Mouse (Mus musculus) cerebellum, postnatal 36 days (tissue): ENCODE data around the gene Samd13.
A peak's percentile ranks its signal among the peaks of the same experiment; 100 is the strongest.

Experiments used
- DNase-seq, 2 experiments: peaks; one replicate each; pipeline ENCODE4 v3.0.0; 2021 to 2022; ENCODE audit warnings: mixed read lengths in 2 of 2

The Samd13 gene

GRCm38 (mm10) chr3:146684811-146685675 is at the start of gene Samd13:
TSS of gene Samd13 (minus strand) at chr3:146685592.
- peak; percentile 19 to 28 for DNase-seq

GRCm38 (mm10) chr3:146731499-146731898 is 46.1 kb upstream of the Samd13 start:
- no peak for DNase-seq

DNA sequence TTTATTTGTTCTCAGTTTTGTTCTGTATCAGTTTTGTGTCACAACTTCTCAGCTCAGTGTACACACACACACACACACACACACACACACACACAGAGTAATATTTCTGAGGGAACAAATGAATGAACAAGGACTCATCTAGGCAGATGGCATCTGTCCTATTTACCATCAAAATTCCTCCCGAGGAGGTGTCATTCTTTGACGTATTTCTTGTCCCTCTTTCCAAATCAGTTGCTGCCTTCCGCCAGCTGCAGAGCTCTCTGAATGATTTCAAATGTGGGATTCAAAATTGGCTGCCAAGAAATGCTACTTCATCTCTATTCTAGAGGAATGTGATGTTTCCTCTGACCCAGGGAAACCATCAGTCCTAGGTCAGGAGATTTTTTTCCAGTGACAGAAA is 37.6 kb upstream of the Samd13 start:
- no peak for DNase-seq

DNA sequence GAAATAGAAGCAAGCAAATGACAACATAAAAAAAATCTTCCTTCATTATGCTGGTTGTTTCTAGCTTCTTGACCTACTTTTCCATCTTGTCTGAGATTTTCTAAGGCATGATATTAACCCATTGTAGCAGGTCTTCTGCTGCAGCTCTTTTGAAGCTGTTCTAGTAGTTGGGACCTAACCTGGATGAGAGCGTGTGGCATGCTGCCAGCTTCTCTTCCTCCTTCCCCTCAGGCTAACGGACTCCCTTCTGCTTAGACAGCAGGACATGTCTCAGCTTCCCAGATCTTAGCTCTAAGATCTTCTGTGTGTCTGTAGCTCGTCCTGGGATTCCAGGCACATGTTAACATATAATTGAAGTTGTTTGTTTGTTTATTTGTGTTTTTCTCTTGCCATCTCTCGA is 34.3 kb upstream of the Samd13 start:
- DNase-seq: no peak

- no peak for DNase-seq
Measured at GRCm38 (mm10) chr3:146718251-146718650, 32.9 kb upstream of the Samd13 start.

DNA sequence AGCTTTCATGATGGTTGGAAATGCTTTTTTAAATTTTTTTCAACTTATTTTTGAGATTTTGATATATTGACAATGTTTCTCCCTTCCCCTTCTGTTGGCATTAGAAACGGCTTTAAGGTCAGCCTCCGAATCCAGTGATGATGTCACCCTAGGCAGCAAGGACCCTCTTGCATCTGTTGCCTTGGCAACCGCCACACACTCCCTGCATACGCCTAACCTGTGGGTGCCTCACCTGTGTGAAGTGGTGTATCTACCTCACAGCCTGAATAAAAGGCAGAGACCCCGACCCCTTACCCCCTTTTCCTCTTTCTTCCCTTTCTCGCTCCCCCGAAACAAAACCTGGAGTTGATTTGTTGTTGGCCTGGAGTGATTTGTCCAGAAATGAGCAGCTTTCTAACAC is 26.9 kb upstream of the Samd13 start:
- no peak for DNase-seq

DNA sequence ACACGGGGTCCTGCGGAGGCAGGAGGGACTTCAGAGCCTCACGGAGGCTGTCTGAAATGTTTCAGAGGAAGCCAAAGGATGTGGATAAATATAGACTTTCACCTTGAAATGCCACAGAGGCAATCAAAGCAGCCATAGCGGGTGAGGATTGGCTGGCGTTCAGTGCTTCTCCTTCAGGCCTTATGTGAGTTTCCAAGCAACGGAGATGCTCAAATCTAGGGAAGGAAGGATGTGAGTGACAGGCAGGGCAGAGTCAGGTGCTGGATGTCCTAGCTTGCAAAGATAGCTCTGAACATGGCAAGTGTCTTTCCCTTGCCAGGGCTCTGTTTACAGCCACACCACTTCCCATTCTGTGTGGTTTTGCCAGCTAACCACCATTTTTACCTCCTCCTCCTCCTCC is 26.2 kb upstream of the Samd13 start:
- no peak for DNase-seq

- DNase-seq: no peak
Measured at GRCm38 (mm10) chr3:146711084-146711483, 25.7 kb upstream of the Samd13 start.

DNA sequence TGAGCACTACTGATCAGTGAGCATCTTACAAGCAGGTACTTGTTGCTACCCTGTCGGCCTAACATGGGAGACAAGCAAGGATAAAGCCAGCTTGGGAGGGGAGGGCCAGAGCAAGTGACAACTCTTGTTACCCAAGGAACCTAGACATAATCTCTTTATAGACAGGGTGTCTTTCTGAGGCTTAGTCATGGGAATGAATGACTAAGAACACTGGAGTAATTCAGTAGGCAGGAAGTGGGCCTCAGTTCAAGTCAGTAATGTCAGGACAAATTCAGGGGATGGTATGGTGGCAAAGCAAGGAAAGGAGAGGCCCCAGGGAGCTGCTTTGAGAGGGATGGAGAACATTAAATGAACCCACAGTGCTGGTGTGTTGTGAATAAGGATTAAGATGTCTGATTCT is 23.7 kb upstream of the Samd13 start:
- DNase-seq: no peak

DNA sequence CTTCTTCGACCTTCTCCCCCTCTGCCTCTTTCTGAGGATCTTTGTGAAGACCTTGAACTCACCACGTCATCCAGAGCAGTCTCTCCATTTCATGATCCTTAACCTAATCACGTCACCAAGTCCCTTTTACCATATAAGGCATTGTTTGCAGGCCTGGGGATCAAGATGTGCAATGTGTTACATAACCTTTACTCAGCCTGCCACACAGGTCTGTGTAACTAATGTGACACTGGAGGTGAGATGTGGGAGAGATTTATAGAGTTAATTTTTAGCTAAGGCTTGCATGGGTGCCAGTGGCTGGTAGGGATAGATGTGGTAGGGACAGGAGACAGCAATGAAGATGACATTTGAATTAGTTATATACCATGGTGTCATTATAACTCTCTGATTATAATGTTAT is 23.0 kb upstream of the Samd13 start:
- DNase-seq: no peak

GRCm38 (mm10) chr3:146704099-146704498 is 18.7 kb upstream of the Samd13 start:
- no peak for DNase-seq

- DNase-seq: no peak
Measured at GRCm38 (mm10) chr3:146700051-146700450, 14.7 kb upstream of the Samd13 start.

DNA sequence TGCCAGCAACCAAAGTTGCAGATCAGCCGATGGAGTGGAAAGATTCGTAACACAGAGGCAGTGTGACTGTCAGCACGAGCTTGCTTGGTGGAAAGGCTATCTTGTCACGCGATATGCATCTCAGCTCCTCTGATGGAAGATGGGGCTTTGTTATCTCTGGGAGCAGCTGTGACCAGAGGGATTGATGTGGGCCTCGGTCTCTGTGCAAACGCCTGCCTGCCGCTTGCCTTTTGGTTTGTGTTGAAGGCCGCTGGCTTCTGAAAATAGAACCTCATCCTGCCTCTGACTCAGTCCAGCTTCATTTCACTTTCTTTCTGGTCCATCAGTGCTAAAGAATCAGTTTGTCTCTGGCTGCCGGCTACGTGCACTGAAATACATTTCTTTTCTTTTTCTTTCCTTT is 13.6 kb upstream of the Samd13 start:
- DNase-seq: no peak

GRCm38 (mm10) chr3:146692547-146692946 is 7.2 kb upstream of the Samd13 start:
- DNase-seq: no peak

DNA sequence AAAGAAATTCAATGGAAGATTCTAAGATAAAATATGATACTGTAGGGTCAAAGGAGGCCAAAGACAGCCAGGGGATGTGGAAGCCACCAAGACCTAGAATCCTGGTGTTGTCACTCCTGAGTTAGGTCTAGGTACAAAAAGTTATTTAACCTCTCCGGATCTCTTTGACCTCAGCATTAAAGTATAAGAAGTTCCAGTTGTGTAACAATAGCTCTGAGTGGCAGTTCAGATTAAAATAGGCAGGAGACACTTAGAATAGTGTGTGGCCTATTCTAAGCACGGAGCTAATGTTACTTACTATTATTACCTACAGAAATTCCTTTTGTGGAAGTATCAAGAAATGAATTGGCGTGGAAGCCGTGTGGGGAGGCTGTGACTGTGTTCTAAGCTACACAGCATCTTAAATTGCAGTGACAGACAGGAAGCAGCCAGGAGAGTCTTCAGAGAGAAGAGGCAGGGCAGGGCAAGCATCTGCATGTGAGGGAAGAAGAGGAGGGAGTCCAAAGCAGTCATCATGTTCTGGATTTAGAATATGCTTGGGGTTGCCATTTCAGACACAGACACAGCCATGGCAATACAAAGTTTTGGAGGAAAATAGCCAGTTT is 1.8 kb upstream of the Samd13 start:
- no peak for DNase-seq

GRCm38 (mm10) chr3:146686428-146686827 is 1.0 kb upstream of the Samd13 start:
- no peak for DNase-seq

DNA sequence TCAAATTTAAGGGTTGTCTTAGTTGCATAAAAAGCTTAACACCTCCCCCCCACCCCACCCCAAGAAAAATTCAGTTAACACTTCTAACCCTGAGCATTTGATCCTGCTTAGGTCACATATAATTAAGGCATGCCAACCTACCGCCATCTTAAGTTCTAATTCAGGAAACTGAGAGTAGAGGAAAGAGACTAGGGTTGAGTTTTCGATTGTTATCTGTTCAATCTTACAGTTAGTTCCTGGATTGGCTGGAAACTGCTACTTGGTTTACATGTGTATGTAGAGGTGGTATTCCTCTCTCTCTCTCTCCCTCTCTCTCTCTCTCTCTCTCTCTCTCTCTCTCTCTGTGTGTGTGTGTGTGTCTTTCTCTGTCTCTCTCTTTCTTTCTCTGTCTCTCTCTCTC is 2.3 kb downstream of the Samd13 start:
- no peak for DNase-seq

DNA sequence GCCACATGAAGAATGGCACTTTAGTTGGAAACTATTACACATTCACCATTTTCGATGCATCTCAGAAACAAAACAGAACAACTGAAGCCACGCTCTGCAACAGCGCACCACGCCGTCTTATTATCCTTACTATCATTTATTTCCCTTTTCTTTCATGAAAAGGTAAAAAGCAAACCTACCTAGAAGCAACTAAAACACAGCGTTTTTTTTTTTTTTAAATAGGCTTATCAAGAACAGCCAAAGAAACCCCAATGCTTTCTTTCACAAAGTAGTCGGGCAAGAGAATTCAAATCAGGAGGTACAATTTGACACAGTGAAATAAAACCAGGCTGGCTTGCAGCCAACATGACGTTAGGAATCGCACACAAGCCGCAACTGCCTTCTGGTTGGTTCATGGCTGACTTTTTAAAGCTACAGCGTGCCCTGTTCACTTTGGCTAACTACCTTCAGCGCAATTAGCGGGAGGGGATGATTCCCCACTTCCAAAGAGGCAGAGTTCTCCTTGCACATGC is 3.2 kb downstream of the Samd13 start:
- peak; percentile 36 to 46 for DNase-seq

- no peak for DNase-seq
Measured at GRCm38 (mm10) chr3:146681696-146682095, 3.7 kb downstream of the Samd13 start.

DNA sequence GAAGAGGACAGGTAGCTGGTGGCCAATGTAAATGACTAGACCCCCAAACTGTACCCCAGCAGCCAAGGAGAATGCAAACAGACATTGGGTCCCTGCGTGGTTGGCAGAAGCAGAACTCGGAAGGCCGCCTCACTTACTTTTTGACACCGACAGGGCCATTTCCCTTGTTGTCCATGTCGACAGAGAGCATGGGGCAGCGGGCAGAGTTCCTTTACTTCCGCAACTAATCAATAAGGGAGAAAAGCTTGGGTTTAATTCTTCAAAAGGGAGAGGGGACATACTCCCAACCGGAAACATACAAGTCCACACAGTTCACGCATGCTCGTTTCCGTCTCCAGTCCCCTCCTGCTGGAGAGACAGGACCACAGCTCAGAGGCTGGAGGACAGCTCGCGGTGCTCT is 4.8 kb downstream of the Samd13 start:
- DNase-seq: no peak

DNA sequence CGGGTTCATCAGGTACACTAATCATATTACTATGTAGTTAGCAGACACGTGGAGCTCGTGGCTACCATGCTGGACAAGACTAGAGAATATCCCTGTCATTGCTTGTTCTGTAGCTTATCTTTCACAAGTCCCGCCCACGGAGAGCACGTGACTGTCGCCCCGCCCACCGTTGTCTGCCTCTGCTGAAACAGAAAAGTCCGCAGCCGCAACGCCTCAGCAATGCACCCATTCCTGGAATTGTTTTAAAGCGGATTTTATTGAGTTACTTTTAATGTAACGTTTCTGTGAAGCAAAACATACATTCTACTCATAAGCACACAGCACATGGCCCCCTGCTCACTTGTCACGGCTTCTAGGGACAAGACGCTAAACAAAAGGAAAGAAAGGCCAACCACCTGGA is 5.7 kb downstream of the Samd13 start:
- DNase-seq: no peak

DNA sequence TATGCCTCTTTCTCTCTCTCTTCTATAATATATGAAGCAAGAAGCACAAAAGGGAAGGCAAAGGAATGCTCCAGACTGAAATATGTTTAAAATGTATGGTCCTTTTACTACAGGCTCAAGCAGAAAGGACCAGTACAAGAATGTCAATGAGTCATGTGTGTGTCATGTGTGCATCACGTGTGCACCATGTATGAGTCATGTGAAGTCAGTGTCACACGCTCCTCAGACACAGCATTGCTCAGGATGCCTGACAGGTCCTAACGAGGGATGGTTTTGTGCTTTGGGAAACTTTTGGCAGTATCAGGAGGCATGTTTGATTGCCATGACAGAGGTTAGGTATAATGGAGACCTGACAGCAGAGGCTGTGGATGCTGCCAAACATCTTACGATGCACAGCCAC is 9.2 kb downstream of the Samd13 start:
- no peak for DNase-seq

DNA sequence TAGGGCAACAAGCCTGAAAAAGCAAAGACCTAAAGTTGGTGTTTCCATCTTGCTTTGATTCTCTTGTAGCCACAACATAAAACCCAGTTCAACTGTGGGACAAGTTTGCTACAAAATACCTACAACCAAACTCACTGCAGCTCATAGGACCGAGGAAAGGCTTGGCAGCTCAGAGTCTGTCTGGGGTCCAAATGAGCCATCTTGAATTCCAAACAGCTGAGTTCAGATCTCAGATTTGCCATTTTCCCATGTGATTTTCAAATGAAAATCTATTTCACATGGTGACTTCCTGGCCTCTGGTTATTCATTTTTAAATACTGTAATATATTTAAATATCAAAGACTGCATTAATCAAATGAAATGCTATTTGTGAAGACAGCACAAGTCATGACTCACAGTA is 10.3 kb downstream of the Samd13 start:
- DNase-seq: no peak

GRCm38 (mm10) chr3:146671121-146671520 is 14.3 kb downstream of the Samd13 start:
- DNase-seq: no peak
